Mouse (Mus musculus) kidney, adult 10 weeks (tissue): ENCODE measurements around the gene Bicd1. TPM values are rescaled to one million over a fixed set of nuclear protein-coding genes. Genes with fewer than 3 reads are reported as not detected.

Experiments
- polyA plus RNA-seq: library from polyadenylated mRNA; stranded (reverse); fragments of 350-450 nt; fragmentation: Illumina TruSeq; extraction: RNeasy Lipid Tissue Mini Kit (QIAGEN cat#74804); gene quantifications from one replicate; pipeline ENCODE4 v1.2.3, GENCODE M21; 2014; ENCODE audit warnings: low read depth, low replicate concordance

Bicd1 gene
- 13.9 TPM for polyA plus RNA-seq

DNA sequence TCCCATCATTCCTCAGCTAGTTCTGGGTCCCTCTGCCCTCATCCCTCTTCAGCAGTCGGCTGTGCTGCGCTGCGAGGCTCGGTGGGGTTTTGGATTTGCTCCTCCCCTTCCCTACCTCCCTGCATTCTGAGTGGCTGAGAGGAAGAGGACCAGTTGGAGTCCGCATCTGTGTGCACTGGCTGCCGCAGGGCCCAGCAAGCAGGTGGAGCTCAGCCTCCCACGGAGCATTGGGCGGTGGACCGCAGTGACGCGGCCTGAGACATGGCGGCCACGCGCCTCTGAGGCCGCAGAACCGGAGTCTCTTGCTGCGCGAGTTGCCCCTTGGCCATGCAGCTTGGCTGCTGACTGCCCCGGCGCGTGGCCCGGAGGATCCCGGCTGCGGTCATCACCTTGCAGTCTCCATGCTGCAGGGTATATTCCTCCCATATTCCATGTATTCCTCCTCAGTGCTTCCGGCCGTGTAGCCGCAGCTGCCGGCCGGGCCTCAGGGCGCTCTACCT lies at the start of gene Bicd1:
Gene Bicd1, plus strand, starts transcription at position 54 of the 500 bp plus-strand sequence.

Other genes starting within 250 kb of the Bicd1 start
- 38.8 TPM for gene Amn1, start 220.2 kb upstream of the Bicd1 start, polyA plus RNA-seq
- gene Resf1, start 99.5 kb upstream of the Bicd1 start, polyA plus RNA-seq: 61.8 TPM